21 mouse cellular contexts compared by ENCODE assay signal in the genomic region with DNA sequence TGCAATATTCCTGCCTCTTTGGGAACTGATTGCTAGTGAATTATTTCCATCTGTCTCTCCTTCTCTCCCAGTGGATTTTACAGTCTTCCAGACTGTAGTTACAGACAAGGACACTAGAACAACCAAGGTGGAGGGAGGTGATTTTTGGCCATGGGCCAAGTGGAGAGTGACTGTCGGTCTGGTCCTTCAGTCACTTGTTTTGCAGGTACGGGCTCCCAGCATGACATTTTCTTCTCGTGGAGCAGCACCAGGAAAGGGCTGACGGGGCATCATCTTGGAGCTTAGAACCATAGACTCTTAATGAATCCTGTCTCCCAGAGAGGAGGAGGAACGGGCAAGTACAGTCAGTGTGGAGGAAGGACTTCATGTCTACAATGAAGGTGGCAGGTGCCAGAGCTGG.
DNase-seq lines count a peak whose midpoint lies in the region; ATAC-seq lines count a peak whose summit lies in the region.
"Had no signal": no experiment of that assay in that cellular context is flagged by ENCODE, and none has a peak within 500 bp of the region (broad histone marks: within the 10 kb centered on the region; RNA-seq: fewer than 3 reads in every experiment).

No protein-coding gene starts in this region.

- 81% methylated on average over 5 of the region's 5 CpGs for WGBS in forebrain, embryonic 11.5 days
- 84% methylated on average over 5 of the region's 5 CpGs for WGBS in forebrain, embryonic 10.5 days
- WGBS in heart, embryonic 12.5 days, result 77% methylated on average over 5 of the region's 5 CpGs

- H3K4me1 ChIP-seq in forebrain, embryonic 11.5 days (replicated peaks; ENCODE audit: control insufficient read depth, insufficient read depth, low read length), result no peaks in the 10 kb centered on the region
- H3K4me1 ChIP-seq in forebrain, embryonic 10.5 days, result no peaks in the 10 kb centered on the region
- H3K4me1 ChIP-seq in heart, embryonic 12.5 days (replicated peaks), result no peaks in the 10 kb centered on the region

- no peaks in the 10 kb centered on the region for H3K27me3 ChIP-seq in forebrain, embryonic 11.5 days (ENCODE audit: control insufficient read depth, insufficient read depth, low read length)
- H3K27me3 ChIP-seq in forebrain, embryonic 10.5 days (ENCODE audit: poor library complexity, severe bottlenecking), result no peaks in the 10 kb centered on the region
- H3K27me3 ChIP-seq in heart, embryonic 12.5 days (replicated peaks), result no peaks in the 10 kb centered on the region
- H3K27me3 ChIP-seq: Patski had no signal

- no peaks in the 10 kb centered on the region for H3K36me3 ChIP-seq in forebrain, embryonic 11.5 days (ENCODE audit: control insufficient read depth, insufficient read depth, low read length)
- H3K36me3 ChIP-seq in forebrain, embryonic 10.5 days (replicated peaks), result no peaks in the 10 kb centered on the region
- H3K36me3 ChIP-seq in heart, embryonic 12.5 days, result no peaks in the 10 kb centered on the region
- H3K36me3 ChIP-seq: G1E had no signal

- H3K4me2 ChIP-seq in forebrain, embryonic 11.5 days (ENCODE audit: low read depth, low read length, severe bottlenecking), result no peak overlapping the region
- H3K4me2 ChIP-seq in heart, embryonic 12.5 days, result no peak overlapping the region

- H3K9ac ChIP-seq in forebrain, embryonic 11.5 days (ENCODE audit: low read length), result no peak overlapping the region
- H3K9ac ChIP-seq in heart, embryonic 12.5 days, result no peak overlapping the region

- H3K4me3 ChIP-seq in forebrain, embryonic 11.5 days (ENCODE audit: low read depth, low read length), result no peak overlapping the region
- no peak overlapping the region for H3K4me3 ChIP-seq in forebrain, embryonic 10.5 days
- H3K4me3 ChIP-seq in heart, embryonic 12.5 days, result no peak overlapping the region

- H3K27ac ChIP-seq in forebrain, embryonic 11.5 days (ENCODE audit: low read depth, low read length), result no peak overlapping the region
- no peak overlapping the region for H3K27ac ChIP-seq in forebrain, embryonic 10.5 days
- H3K27ac ChIP-seq in heart, embryonic 12.5 days (ENCODE audit: poor library complexity, severe bottlenecking), result no peak overlapping the region

- no peak for ATAC-seq in forebrain, embryonic 11.5 days (replicated peaks; ENCODE audit: low FRiP score)
- no peak for ATAC-seq in heart, embryonic 12.5 days (ENCODE audit: insufficient number of reproducible peaks, low FRiP score)
- ATAC-seq: activated CD4-positive, CD25-positive, alpha-beta regulatory T cell, adult 4 months; CD4-positive, CD25-positive, alpha-beta regulatory T cell, adult 4 months; Patski had no signal

- peak; percentile 24 for DNase-seq in forebrain, embryonic 11.5 days (ENCODE audit: low spot score)
- no peak for DNase-seq in forebrain, embryonic 10.5 days (ENCODE audit: extremely low spot score, low spot score)
- DNase-seq in heart, adult 11 months, result peak; percentile 82
- peak; percentile 38 for DNase-seq in testis, postnatal 10 days (ENCODE audit: low spot score)
- no peak for DNase-seq in testis, postnatal 14 days (ENCODE audit: low spot score)
- peak; percentile 11 to 57 for DNase-seq in urinary bladder, postnatal 4 days (ENCODE audit: low spot score in 2 of 2)
- no peak for DNase-seq in urinary bladder, adult 18-20 months (ENCODE audit: low spot score in 2 of 2)
- DNase-seq: adrenal gland, adult 2 months; adrenal gland, adult 8-10 months; adrenal gland, postnatal 10 days; adrenal gland, postnatal 14 days; adrenal gland, postnatal 25 days; adrenal gland, postnatal 36 days; B cell, adult 2 months; cerebellum, adult 11 months; cerebellum, adult 11-12 months had no signal

- H3K9me3 ChIP-seq in forebrain, embryonic 11.5 days (ENCODE audit: control insufficient read depth, low read length), result no peaks in the 10 kb centered on the region; the same call in 1 of the 2 replicates
- peaks cover 5% of the 10 kb centered on the region; the same call in 1 of the 2 replicates for H3K9me3 ChIP-seq in forebrain, embryonic 10.5 days
- H3K9me3 ChIP-seq in heart, embryonic 12.5 days (replicated peaks), result 0 out of 2 replicates have a peak, but pooled peaks cover 6% of the 10 kb centered on the region

Comparison
In these comparisons a context has a peak if more than half of its experiments do, and no peak if none do; other contexts are left out.
1. DNase-seq: peak in forebrain, embryonic 11.5 days (single experiment), heart, adult 11 months (single experiment), testis, postnatal 10 days (single experiment) and urinary bladder, postnatal 4 days (2 of 2); none in forebrain, embryonic 10.5 days (single experiment), testis, postnatal 14 days (single experiment) and urinary bladder, adult 18-20 months (0 of 2).